Mouse (Mus musculus) kidney, postnatal 10 days (tissue): ENCODE data around the gene Rnf43.

Experiments
- DNase-seq: peaks from one replicate; pipeline ENCODE4 v3.0.0; 2021; ENCODE audit warnings: mixed read lengths

Gene Rnf43

GRCm38 (mm10) chr11:87662407-87662806, at the start of gene Rnf43:
Gene Rnf43, plus strand, starts transcription at chr11:87662722.
- peak; percentile 92 for DNase-seq

GRCm38 (mm10) chr11:87613972-87614371, 48.5 kb upstream of the Rnf43 start:
- DNase-seq, result no peak

- no peak for DNase-seq
Measured at GRCm38 (mm10) chr11:87615551-87615950, 47.0 kb upstream of the Rnf43 start.

GRCm38 (mm10) chr11:87615952-87616351, 46.6 kb upstream of the Rnf43 start:
- DNase-seq, result no peak

- DNase-seq, result no peak
Measured at GRCm38 (mm10) chr11:87616790-87617474, 45.6 kb upstream of the Rnf43 start, which contains the start of gene Hsf5. Gene Hsf5, plus strand, starts transcription at chr11:87617164.

- no peak for DNase-seq
Measured at GRCm38 (mm10) chr11:87617606-87618005, 44.9 kb upstream of the Rnf43 start.

GRCm38 (mm10) chr11:87623160-87623559, 39.4 kb upstream of the Rnf43 start:
- no peak for DNase-seq

GRCm38 (mm10) chr11:87629859-87630258, 32.7 kb upstream of the Rnf43 start:
- peak; percentile 69 for DNase-seq

- DNase-seq, result no peak
Measured at GRCm38 (mm10) chr11:87638793-87639192, 23.7 kb upstream of the Rnf43 start.

GRCm38 (mm10) chr11:87639206-87639605, 23.3 kb upstream of the Rnf43 start:
- peak; percentile 81 for DNase-seq

- DNase-seq, result no peak
Measured at GRCm38 (mm10) chr11:87642865-87643264, 19.7 kb upstream of the Rnf43 start.

- no peak for DNase-seq
Measured at GRCm38 (mm10) chr11:87654693-87655092, 7.8 kb upstream of the Rnf43 start.

GRCm38 (mm10) chr11:87659216-87659615, 3.3 kb upstream of the Rnf43 start:
- no peak for DNase-seq

GRCm38 (mm10) chr11:87662822-87663221, 300 bp downstream of the Rnf43 start:
- DNase-seq, result no peak

GRCm38 (mm10) chr11:87663948-87664347, 1.4 kb downstream of the Rnf43 start:
- no peak for DNase-seq

- DNase-seq, result no peak
Measured at GRCm38 (mm10) chr11:87664521-87664920, 2.0 kb downstream of the Rnf43 start.

GRCm38 (mm10) chr11:87665224-87665623, 2.7 kb downstream of the Rnf43 start:
- no peak for DNase-seq

- no peak for DNase-seq
Measured at GRCm38 (mm10) chr11:87665658-87666057, 3.1 kb downstream of the Rnf43 start.

- DNase-seq, result no peak
Measured at GRCm38 (mm10) chr11:87666256-87667035, 3.9 kb downstream of the Rnf43 start.

- no peak for DNase-seq
Measured at GRCm38 (mm10) chr11:87667107-87668090, 4.9 kb downstream of the Rnf43 start.

GRCm38 (mm10) chr11:87673282-87673681, 10.8 kb downstream of the Rnf43 start:
- DNase-seq, result no peak

GRCm38 (mm10) chr11:87675606-87676005, 13.1 kb downstream of the Rnf43 start:
- DNase-seq, result no peak

- no peak for DNase-seq
Measured at GRCm38 (mm10) chr11:87677756-87678155, 15.2 kb downstream of the Rnf43 start.
